Mouse (Mus musculus) neural tube, embryonic 13.5 days (tissue): ENCODE results near the gene Rps26. TPM values are rescaled to one million over a fixed set of nuclear protein-coding genes. Genes with fewer than 3 reads are reported as not detected.

Experiments used
- ATAC-seq: fragments of 200-750 bp; cut with Nextera tagmentation; 2 replicates; pipeline ENCODE4 v1.8.0; 2017; ENCODE audit warnings: low read depth, mild to moderate bottlenecking, moderate TSS enrichment, moderate library complexity
- H3K27ac ChIP-seq: fragments of 300-500 bp; sonication (generic); replicated peaks from 2 replicates; pipeline ENCODE4 v1.5.1; 2015; ENCODE audit warnings: moderate library complexity, mild to moderate bottlenecking, inconsistent platforms
- H3K27me3 ChIP-seq: fragments of 300-500 bp; sonication (generic); 2 replicates; pipeline ENCODE4 v1.6.1; 2015; ENCODE audit warnings: mild to moderate bottlenecking, inconsistent platforms
- H3K36me3 ChIP-seq: fragments of 300-500 bp; sonication (generic); 2 replicates; pipeline ENCODE4 v1.6.1; 2015; ENCODE audit warnings: mild to moderate bottlenecking, inconsistent platforms
- H3K4me1 ChIP-seq: fragments of 300-500 bp; sonication (generic); replicated peaks from 2 replicates; pipeline ENCODE4 v1.6.1; 2015; ENCODE audit warnings: inconsistent platforms
- H3K4me2 ChIP-seq: fragments of 300-500 bp; sonication (generic); 2 replicates; pipeline ENCODE4 v1.6.1; 2015; ENCODE audit warnings: inconsistent platforms, mild to moderate bottlenecking, moderate library complexity
- H3K4me3 ChIP-seq: fragments of 300-500 bp; sonication (generic); 2 replicates; pipeline ENCODE4 v1.5.1; 2015; ENCODE audit warnings: mild to moderate bottlenecking, inconsistent platforms
- H3K9ac ChIP-seq: fragments of 300-500 bp; sonication (generic); 2 replicates; pipeline ENCODE4 v1.6.1; 2015; ENCODE audit warnings: moderate library complexity, mild to moderate bottlenecking, inconsistent platforms
- H3K9me3 ChIP-seq: fragments of 300-500 bp; sonication (generic); 2 replicates; pipeline ENCODE4 v1.6.1; 2016; ENCODE audit warnings: inconsistent platforms
- WGBS: fragments of 180-500 bp; shearing (Covaris S2); methylation state at CpG from one replicate; pipeline ENCODE4 v1.1.7; 2015; 5-methylcytosine and 5-hydroxymethylcytosine counted together
- polyA plus RNA-seq: library from polyadenylated mRNA; unstranded; fragments of >200 nt; fragmentation: Nextera tagmentation; extraction: Ambion mirVana; gene quantifications from 2 replicates; pipeline ENCODE4 v1.2.1, GENCODE M21; 2015

Gene Rps26
- 407 and 470 TPM in 2 replicates for polyA plus RNA-seq

DNA sequence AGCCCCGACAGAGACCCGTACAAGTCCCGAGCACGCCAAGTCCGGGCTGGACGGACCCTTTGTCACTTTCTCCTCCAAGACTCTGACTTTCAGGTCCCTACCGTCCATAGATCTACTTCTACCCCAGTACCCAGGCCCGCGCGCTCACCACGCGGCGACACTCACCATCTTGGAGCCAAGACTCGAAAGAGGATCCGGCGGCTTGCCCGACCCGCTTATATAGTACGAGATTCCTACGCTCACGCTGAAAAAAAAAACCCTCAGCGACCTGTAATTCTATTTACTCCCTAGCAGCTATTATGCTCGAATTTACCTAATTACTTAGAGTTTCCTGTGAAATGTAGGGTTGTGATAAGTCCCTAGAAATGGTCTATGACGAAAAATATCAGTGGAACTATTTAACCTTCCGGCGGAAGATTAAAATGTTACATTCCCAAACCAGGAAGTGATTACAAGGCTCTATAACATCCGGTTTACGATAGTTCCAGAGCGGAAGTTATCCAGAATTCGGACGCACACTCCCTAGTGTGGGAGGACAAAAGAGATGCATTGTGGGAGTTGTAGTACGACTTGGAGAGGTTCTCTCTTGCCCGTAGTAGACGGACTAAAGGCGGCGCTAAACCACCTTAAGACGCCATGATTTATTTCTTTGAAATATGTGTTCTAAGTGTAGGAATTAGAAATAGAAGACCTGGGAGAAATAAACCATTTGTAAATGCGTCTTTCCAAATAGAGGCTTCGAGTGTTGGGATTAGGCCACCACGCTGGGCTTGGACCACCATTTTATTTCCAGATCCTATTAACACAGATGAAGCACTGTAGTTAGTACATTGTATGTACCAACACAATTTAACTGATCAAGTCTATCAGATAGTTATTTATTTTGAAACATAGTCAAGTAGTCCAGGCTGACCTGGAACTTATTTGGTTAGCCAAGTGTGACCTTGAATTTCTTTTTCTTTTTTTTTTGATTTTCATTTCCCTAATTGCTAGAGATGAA, at the start of gene Rps26:
Gene Rps26 (minus strand): TSS at position 437 of the 1,000 bp plus-strand sequence.
- H3K27ac ChIP-seq, result peak within 1 kb of the TSS; percentile 76

GRCm38 (mm10) chr10:128674469-128675008, 48.0 kb upstream of the Rps26 start:
- WGBS, result 4% methylated on average over 9 of the region's 9 CpGs
- ATAC-seq, result no peak
- H3K4me3 ChIP-seq, result peak overlapping the region; percentile 71
- no peaks in the 10 kb centered on the region for H3K27me3 ChIP-seq
- H3K36me3 ChIP-seq, result peaks cover 28% of the 10 kb centered on the region
- H3K4me1 ChIP-seq, result peaks cover 13% of the 10 kb centered on the region
- peak overlapping the region; percentile 79 for H3K9ac ChIP-seq
- H3K4me2 ChIP-seq, result peak overlapping the region; percentile 90
- H3K27ac ChIP-seq, result peak overlapping the region; percentile 76
- H3K9me3 ChIP-seq, result no peaks in the 10 kb centered on the region

More for the DNA sequence above, at the start of gene Rps26:
- Histone ChIP-seq H3K36me3 (peaks cover 27% of the 10 kb centered on the region), H3K4me3 (peak within 1 kb of the TSS; percentile 85), H3K9me3 (no peaks in the 10 kb centered on the region), H3K9ac (peak within 1 kb of the TSS; percentile 95), H3K4me1 (peaks cover 11% of the 10 kb centered on the region), H3K27me3 (no peaks in the 10 kb centered on the region), H3K4me2 (peak within 1 kb of the TSS; percentile 98)
- peak; percentile 97 for ATAC-seq
- WGBS, result under 1% methylated on average over 40 of the region's 40 CpGs

DNA sequence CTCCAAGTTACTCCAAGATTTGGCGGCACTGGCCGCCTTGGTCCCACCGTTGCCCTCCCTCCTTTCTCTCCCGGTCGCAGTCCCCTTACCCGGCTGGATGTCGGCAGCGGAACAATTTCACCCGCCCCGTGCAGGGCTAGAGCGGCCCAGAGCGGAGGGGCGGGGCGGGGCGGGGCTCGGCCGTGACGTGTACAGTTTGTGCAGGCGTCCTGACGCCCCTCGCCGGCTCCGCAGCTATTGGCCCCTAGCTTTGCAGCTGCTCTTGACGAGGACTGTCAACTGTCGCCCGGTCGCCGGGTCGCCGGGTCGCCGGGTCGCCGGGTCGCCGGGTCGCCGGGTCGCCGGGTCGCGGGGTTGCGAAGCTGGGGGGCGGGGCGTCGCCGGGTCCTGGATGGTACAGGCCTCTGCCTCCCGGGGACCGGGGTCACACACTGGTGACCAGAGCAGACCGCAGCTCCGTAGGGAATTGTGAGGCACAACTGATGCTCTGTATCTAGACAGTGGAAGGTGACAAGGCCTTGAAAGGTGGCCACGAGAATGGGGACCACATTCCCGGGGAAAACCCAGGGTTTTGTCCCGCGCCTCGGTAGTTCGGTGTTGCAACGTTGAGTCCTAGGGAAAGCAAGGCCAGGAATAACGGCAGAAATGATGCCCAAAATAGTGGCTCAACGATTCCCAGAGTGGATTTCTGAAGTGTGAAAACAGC, 47.4 kb upstream of the Rps26 start, which contains the start of gene Suox:
Gene Suox (minus strand): TSS at position 311 of the 706 bp plus-strand sequence.
- WGBS, result under 1% methylated on average over 60 of the region's 60 CpGs
- Histone ChIP-seq H3K27me3 (no peaks in the 10 kb centered on the region), H3K4me3 (peak within 1 kb of the TSS; percentile 71)

DNA sequence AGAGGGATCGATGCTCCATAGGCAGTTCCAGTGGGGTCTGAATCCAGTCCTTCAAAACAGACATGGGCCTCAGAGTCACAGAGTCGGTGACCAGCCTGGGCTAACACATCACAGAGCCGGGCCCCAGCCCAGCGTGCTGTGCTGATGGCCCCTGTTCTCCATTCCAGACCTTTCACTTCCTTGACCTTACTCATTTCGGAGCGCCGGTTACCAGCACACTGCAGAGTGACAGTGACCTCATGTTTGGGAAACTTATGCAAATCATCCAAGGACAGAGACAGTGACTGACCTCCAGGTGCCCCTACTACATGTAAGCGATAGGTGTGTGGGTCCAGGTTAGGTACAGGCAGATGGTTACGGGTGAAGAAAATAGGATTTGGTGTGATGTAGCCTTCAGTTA, 44.6 kb upstream of the Rps26 start:
- Histone ChIP-seq H3K4me2 (no peak overlapping the region), H3K27me3 (no peaks in the 10 kb centered on the region), H3K27ac (no peak overlapping the region), H3K36me3 (peaks cover 16% of the 10 kb centered on the region), H3K9me3 (no peaks in the 10 kb centered on the region), H3K9ac (peak overlapping the region; percentile 13; the same call in 1 of the 2 replicates), H3K4me1 (peaks cover 28% of the 10 kb centered on the region), H3K4me3 (no peak overlapping the region)
- 94% methylated on average over 9 of the region's 9 CpGs for WGBS
- ATAC-seq, result no peak

More for the DNA sequence above, 47.4 kb upstream of the Rps26 start, which contains the start of gene Suox:
- Histone ChIP-seq H3K36me3 (peaks cover 23% of the 10 kb centered on the region), H3K9me3 (no peaks in the 10 kb centered on the region), H3K4me2 (peak within 1 kb of the TSS; percentile 90), H3K27ac (peak within 1 kb of the TSS; percentile 76), H3K4me1 (peaks cover 19% of the 10 kb centered on the region), H3K9ac (peak within 1 kb of the TSS; percentile 79)
- peak; percentile 92 for ATAC-seq

DNA sequence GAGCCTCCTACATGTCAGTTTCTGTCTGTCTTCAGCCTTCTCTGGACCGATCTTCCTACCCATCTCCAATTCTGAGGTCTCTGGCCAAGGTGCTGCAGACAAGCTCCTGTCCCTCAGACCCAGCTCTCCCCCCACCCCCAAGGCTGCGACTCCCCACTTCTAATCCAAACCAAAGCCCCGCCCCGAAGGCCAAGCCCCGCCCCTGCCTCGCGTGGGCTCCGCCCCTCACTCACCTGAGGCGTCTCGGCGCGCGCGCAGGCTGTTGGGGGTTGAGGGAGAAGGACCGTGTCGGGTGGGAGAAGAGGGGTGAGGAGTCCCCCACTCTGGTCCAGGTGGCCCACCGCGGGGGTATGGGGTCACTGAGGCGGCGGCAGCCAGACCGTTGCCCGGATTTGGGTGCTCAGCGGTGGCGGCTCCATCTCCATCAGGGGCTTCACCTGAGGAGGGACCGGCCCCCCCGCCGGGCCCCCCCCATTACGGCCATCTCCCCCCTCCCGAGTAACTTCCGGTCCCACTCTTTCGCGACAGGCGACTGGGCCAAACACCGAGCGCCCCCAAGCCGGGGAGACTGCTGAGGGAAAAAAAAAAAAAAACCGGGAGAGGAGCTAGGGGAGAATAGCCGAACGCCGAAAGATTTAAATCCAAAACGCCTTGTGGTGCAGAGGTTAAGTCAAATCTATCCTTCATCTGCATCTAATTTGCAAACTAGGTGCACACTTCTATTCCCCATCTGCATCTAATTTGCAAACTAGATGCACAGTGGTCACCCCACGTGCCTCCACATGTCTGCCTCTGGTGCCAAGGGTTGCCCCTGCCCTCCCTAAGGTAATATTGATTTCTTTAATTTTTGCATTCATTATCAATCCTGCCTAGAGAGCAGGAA, 42.5 kb upstream of the Rps26 start:
- ATAC-seq, result peak; percentile 59
- Histone ChIP-seq H3K27ac (peak overlapping the region; percentile 62; the same call in 1 of the 2 replicates), H3K36me3 (peaks cover 15% of the 10 kb centered on the region), H3K27me3 (no peaks in the 10 kb centered on the region), H3K4me2 (peak overlapping the region; percentile 79), H3K9me3 (no peaks in the 10 kb centered on the region), H3K9ac (peak overlapping the region; percentile 81), H3K4me1 (peaks cover 28% of the 10 kb centered on the region), H3K4me3 (peak overlapping the region; percentile 74)
- 2% methylated on average over 42 of the region's 42 CpGs for WGBS

- Histone ChIP-seq H3K4me1 (peaks cover 16% of the 10 kb centered on the region; the same call in 1 of the 2 replicates), H3K36me3 (peaks cover 7% of the 10 kb centered on the region; the same call in 1 of the 2 replicates), H3K9ac (no peak overlapping the region), H3K27me3 (no peaks in the 10 kb centered on the region), H3K27ac (no peak overlapping the region), H3K9me3 (no peaks in the 10 kb centered on the region), H3K4me3 (no peak overlapping the region), H3K4me2 (no peak overlapping the region)
- 98% methylated on average over 2 of the region's 2 CpGs for WGBS
- ATAC-seq, result no peak
Observed at GRCm38 (mm10) chr10:128665806-128666205, 39.3 kb upstream of the Rps26 start.

- H3K9ac ChIP-seq, result no peak overlapping the region
- peaks cover 2% of the 10 kb centered on the region; the same call in 1 of the 2 replicates for H3K36me3 ChIP-seq
- WGBS, result 87% methylated on average over 3 of the region's 3 CpGs
- peaks cover 16% of the 10 kb centered on the region; the same call in 1 of the 2 replicates for H3K4me1 ChIP-seq
- H3K4me2 ChIP-seq, result no peak overlapping the region
- no peak overlapping the region for H3K27ac ChIP-seq
- no peak overlapping the region for H3K4me3 ChIP-seq
- H3K9me3 ChIP-seq, result no peaks in the 10 kb centered on the region
- no peaks in the 10 kb centered on the region for H3K27me3 ChIP-seq
- no peak for ATAC-seq
Observed at GRCm38 (mm10) chr10:128665307-128665706, 38.8 kb upstream of the Rps26 start.

DNA sequence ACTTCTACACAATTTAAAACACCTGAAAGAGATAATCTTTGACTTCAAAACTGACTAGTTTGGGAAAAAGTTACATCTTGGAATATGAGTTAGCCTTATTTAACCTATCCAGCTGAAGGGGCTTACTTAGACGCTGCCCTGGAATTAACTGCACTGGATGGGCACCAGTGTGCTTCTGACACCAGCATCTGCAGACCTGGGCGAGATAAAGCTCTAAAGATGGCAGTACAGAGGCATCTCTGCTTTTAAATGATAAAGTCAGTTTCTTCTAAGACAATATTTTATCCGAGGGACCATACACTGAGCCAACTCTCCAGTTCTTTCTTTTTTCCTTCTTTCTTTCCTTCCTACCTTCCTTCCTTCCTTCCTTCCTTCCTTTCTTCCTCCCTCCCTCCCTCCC, 38.3 kb upstream of the Rps26 start:
- no peaks in the 10 kb centered on the region for H3K27me3 ChIP-seq
- peaks cover 16% of the 10 kb centered on the region; the same call in 1 of the 2 replicates for H3K4me1 ChIP-seq
- WGBS, result 71% methylated on average over 3 of the region's 3 CpGs
- no peak overlapping the region for H3K9ac ChIP-seq
- H3K36me3 ChIP-seq, result no peaks in the 10 kb centered on the region
- no peak overlapping the region for H3K27ac ChIP-seq
- no peak overlapping the region for H3K4me3 ChIP-seq
- H3K4me2 ChIP-seq, result no peak overlapping the region
- no peaks in the 10 kb centered on the region for H3K9me3 ChIP-seq
- ATAC-seq, result no peak

DNA sequence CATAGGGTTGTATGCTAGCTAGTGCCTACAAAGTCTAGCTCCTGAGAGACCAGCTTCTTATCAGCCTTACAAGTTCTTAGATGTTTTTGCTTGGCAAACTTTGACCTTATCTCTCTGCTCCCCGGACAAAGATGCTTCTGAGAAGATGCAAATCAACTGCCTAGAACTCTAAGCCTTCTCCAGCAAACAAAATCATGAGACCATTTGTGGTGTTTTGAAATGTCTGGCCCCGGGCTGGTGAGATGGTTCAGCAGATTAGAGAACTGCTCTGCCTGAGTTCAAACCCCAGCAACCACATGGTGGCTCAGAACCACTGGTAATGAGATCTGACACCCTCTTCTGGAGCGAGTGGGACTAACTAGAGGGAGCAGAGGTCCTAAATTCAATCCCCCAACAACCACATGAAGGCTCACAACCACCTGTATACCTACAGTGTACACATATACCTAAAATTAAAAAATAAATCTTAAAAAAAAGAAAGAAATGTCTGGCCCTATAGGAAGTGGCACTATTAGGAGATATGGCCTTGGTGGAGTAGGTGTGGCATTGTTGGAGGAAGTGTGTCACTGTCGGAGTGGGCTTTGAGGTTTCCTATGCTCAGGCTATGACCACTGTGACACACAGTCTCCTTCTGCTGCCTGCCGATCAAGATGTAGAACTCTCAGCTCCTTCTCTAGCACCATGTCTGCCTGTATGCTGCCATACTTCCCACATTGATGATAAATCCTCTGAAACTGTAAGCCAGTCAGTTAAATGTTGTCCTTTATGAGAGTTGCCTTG, 37.1 kb upstream of the Rps26 start:
- Histone ChIP-seq H3K4me3 (no peak overlapping the region), H3K4me2 (no peak overlapping the region), H3K9me3 (no peaks in the 10 kb centered on the region), H3K4me1 (peaks cover 6% of the 10 kb centered on the region; the same call in 1 of the 2 replicates), H3K36me3 (no peaks in the 10 kb centered on the region), H3K27ac (no peak overlapping the region), H3K27me3 (no peaks in the 10 kb centered on the region), H3K9ac (no peak overlapping the region)
- 74% methylated on average over 5 of the region's 5 CpGs for WGBS
- ATAC-seq, result no peak

- no peaks in the 10 kb centered on the region for H3K4me1 ChIP-seq
- no peaks in the 10 kb centered on the region for H3K36me3 ChIP-seq
- no peak overlapping the region for H3K4me2 ChIP-seq
- no peak overlapping the region for H3K27ac ChIP-seq
- ATAC-seq, result no peak
- H3K27me3 ChIP-seq, result no peaks in the 10 kb centered on the region
- H3K4me3 ChIP-seq, result no peak overlapping the region
- no peak overlapping the region for H3K9ac ChIP-seq
- no peaks in the 10 kb centered on the region for H3K9me3 ChIP-seq
Observed at GRCm38 (mm10) chr10:128662465-128662864, 35.9 kb upstream of the Rps26 start.
